Mouse (Mus musculus) layer of hippocampus, adult 9-11 months (tissue): ENCODE measurements at regions not wholly inside any gene's neighbourhood (a gene's known extent, or its start where the extent isn't known, plus 50 kb on each side); places are given as distances from the start of the nearest gene placed in this dataset.
"Not testable (repeated sequence)": the region's sequence is repeated elsewhere in the genome, so short reads cannot be mapped to it uniquely, and the experiment has no call there.

Source experiments
- DNase-seq: peaks from one replicate; pipeline ENCODE4 v3.0.0; 2022

DNA sequence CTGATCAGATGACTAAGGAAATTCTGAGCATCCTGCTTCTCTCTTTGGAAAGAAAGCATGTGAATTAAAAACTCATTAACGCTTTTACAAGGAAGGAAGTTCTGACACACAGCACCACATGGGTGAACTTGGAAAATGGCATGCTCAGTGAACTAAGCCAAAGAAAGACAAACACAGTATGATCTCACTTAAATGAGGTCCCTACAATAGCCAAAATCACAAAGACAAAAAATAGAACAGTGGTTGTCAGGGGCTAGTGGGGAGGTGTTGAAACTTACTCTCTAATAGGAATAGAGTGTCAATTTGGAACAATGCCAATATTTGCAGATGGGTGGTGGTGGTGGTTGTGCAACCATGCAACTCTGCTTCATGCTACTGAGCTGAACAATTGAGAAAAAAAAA is 172.7 kb upstream of the Prkcq start:
- DNase-seq = peak; percentile 38

DNA sequence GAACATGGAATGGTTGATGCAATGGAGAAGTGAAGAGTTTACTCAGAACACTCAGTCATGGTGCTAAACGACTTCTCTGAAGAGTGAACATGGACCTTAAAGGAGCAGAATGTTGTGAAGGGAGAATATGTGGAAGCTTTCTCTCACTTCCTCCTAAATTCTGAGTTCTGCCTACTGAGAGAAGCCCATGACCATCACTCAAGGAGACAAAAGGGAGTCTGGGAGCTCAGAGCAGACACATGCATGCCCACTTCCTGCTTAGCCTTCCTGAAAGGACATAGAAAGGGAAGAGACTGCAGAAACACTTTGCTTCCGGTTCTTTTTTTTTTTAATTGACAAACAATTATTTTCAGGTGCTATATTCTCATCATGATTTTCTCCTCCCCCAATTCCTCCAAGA is 166.1 kb upstream of the Prkcq start:
- no peak for DNase-seq

DNA sequence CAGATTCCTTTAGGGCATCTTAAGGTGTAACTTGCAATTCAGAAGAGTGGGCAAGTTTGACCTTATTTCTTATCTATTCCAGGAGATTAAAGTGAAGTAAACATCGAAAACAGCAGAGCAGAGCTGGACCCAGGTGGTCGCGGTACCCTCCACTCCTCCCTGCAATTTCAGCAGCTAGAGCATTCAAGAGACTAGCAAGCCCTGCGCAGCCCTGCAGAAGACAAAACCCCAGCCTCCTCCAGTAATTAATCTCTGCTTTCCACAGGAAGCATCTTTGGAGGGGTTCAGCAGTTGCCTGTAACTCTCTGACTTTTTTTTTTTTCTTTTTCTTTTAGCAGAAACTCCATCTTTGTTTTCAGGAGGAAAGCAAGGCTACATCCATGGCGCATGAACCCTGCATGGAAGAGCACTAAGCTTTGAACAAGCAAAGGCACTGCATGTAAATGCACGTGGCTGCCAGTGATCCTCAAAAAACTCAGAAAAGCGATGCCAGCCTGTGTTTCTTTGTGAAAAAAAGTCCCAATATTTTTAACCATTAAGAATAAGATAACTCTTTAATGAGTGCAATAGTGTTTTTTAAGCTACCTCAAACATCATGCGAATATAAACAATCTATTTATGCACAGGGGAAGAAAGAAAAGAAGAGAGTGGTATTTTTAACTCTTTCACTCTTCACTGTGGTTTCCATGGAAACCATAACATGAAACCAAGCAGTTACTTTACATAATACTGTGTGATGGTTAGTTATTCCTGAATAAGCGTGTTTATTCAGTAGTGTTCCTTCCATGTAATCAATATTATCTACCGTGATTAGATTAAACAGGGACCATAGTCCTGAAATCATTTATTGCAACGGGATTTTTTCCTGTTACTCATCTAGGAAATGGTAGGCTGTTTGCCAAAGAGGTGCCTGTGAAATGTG is 160.6 kb upstream of the Prkcq start:
- no peak for DNase-seq

DNA sequence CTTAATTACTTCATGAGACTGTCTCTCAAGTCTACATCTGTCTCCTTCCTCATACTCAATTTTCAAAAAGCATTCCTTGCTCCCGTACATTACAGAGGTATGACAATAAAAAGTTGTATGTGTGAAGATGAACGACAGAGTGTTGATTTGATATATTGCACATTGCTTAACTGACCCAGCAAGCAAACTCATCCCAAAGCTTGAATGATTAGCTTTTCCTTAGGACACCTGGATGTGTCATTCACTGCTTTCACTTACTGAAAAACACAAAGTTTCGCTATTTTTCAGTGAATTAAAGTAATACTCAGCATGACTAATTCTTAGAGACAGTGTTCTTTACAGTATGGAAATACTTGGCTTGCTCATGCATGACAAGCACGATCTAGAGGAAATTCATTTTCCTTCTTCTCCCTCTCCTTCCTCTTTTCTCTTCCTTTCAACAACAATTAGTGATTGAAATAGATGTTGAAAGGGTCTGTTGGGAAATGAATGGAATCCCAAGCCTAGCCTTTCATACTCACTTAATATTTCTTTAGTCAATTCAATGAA is 159.5 kb upstream of the Prkcq start:
- no peak for DNase-seq

DNA sequence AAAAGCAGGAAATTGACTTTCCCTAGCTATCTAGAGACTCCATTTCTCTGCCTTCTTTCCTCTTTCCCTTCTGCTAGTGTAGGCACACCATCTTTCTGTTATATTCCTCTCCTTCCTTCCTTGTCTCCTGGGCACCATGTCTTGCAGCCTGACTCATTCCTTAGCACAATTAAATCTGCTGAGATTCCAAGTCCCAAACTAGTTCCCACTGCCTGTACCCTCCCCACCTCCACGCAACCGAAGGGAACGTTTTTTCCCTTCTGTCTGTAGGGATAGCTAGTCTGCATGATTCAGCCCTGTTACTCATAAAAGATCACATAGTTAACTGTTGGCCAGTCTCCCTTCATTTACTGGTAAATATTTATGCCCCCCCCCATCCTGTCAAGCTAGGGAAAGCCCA is 158.8 kb upstream of the Prkcq start:
- DNase-seq = no peak

DNA sequence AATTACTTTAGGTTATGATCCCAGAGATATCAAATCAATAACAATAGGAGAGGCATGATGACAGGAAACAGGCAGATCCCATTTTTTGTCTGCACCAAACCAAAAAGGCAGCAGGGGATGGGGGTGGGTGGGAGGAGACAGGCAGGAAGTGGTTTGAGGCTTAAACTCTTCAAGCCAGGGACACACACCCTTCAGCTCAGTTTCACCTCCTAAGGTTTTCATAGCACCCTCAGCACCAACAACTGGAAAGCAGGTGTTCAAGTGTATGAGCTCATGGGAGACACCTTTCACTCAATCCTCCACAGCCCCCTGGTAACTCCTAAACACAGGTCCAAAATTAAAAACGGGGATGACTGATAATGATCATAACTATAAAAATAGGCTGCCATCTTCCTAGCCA is 155.5 kb upstream of the Prkcq start:
- no peak for DNase-seq

DNA sequence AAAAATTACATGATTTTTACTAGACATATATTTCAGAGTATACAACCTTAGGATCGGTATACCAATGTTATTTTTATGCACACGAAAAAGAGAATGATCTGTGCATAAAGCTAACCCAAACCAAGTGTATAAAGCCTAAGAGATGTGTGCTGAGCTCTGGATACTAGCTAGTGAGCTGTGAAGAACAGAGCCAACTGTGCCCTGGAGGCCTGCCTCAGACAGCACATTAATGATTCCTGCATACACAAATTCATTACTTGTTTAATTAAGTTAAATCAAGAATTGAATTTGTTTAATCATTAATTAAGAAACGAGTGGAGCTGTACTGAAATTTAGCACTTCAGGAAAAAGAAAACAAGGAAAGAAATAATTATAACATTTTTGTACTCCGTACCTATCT is 139.0 kb upstream of the Prkcq start:
- DNase-seq = no peak

DNA sequence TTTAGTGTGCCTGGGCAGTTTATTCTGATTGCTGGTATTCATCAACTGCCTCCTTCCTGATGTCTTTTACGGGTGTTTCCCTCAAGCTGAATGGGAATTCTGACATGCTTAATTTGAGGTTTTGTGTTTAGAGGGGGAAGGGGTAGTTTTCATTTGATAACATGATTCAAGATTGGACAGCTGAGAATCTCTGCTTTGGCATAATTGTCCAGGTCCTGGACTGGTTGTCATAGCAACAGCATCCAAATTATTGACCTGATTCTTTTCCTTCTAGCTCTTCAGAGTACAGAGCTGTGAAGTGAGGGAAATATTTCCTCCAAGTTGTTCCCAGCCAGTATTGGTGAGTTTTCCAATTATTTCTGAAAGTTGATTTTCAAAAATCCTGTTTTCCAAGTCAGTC is 137.7 kb upstream of the Prkcq start:
- no peak for DNase-seq

DNA sequence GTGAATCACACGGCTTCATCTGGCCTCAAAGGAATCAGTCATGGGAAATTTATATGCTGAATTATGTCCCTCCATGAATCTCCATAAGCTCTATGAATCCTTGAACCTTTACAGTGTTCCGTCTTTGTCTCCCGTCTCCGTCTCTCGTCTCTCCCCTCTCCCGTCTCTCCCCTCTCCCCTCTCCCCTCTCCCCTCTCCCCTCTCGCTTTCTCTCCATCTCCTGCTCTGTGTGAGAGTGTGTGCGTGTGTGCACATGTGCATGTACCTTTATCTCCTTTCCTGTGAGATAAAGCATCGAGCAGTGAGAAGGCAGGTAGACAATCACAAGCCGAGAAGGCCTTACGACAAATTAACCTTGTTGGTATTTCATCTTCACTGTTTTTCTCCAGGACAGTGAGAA is 134.6 kb upstream of the Prkcq start:
- no peak for DNase-seq

DNA sequence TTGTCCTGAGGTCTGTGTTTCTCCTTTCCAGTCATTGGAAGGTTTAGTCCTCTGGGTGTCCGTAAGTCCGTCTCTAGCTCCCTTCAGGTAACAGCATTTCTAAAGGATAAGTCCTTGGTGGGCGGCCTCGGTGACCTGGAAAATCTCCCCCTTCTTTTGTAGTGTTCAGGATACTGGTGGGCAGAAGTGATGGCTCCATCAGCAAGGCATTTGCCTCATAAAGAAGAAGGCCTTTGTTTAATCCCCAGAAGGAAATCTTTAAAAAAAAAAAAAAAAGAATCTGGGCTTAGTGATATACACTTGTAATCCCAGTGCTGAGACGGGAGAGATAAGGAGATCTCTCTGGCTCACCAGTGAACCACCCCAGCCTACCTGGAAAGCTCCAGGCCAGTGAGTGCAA is 133.5 kb upstream of the Prkcq start:
- no peak for DNase-seq

DNA sequence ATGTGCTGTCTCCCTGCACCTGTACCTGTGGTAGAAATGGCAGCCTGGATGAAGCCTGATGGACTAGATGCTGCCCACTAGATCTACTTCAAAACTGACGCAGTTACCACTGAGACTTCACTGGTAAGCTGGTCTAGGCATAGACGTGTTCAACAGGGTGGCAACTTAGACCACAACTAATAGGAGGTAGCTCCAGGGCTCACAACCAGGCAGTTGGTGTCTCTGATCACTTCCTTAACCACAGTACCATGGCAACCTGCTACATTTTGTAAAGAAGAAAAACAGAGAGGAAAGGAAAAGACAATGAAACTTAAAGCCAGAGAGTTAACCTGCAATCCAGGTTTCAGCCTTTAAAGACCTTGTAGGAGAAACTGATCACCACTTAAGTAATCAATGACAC is 131.9 kb upstream of the Prkcq start:
- DNase-seq = no peak

DNA sequence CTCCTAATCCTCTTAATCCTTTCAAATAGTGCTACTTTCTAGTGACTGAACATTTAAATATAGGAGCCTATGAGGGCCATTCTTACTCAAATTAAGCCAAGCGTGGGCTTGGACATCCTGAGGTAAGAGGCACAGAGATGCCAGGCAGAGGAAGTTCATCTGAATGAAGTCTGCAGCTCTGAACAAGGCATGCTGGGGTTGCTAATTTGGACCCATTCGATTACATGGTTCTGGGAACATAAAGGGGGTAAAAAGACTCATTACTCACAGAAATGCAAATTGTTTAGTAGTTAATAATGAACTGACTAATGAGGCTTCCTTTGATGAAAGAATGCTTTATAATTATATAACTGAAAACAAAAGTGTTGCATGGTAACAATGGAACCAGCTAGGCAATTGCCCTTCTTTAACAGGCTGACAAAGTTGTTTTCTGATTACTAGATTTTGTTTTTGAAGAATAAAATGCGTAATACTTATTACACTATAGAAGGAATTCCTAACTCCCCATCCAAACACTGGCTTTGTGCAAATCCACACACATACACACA is 127.1 kb upstream of the Prkcq start:
- no peak for DNase-seq

DNA sequence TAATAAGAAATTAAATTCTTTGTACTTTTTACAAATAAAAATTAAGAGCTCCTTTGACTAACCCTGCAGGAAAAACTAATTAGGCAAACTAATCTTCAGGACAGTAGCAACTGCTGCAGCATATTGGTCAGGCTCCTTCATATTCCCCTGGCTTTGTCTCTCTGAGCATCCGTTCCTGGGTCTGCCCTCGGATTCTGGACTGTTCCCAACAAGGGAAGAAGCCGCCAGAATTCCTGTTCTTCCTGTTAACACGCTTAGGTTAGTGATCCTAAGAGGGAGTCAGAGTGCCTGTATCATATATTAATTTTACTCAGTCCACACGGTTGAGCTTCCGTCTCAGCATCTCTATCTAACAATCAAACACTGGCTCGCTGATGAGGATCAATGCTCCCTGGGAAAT is 120.3 kb upstream of the Prkcq start:
- no peak for DNase-seq

DNA sequence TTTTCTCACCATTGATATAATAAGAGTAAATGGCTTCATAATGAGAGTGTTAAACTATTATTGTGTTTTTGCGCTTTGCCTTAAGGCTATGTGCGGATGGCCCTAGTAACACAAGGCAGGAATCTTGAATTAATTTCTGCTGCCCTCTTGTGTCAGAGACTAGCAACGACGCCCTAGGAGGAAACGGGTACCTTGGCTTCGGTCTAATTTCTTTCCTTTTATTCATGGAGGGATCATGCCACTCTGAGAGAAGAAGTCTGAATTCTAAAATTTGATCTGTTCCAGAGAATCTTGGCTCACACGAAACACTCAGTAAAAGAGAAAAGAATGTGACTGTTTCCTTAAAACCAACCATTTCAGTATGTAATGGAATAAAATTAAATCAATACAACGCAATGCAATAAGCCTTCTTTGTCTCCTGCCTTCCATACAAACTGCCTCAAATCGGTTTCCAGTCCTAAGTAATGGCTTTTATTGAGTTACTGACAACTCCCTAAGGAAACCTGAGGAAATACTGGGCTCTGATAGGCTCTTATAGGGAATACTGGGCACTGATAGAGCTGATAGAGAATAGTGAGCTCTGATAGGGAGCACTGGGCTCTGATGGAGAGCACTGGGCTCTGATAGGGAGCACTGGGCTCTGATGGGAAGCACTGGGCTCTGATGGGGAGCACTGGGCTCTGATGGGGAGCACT is 112.0 kb upstream of the Prkcq start:
- DNase-seq = peak; percentile 19

DNA sequence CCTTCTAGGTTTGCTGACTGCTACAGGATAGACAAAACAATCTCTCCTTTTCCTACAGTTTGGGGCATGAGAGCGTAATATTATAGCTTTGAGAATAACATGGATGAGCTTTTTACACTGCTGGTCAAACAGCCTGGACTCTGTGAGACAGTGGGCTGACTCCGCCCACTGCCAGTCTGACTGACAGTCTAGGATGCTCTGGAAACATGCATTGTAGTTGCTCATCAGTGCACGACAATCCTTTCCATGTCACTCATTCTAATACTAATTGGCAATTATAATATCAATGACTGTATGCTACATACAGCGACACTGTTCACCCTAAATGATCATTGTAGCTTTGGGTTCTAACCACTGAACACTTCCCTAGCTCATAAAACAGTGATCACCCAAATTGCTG is 104.5 kb upstream of the Prkcq start:
- DNase-seq = no peak

DNA sequence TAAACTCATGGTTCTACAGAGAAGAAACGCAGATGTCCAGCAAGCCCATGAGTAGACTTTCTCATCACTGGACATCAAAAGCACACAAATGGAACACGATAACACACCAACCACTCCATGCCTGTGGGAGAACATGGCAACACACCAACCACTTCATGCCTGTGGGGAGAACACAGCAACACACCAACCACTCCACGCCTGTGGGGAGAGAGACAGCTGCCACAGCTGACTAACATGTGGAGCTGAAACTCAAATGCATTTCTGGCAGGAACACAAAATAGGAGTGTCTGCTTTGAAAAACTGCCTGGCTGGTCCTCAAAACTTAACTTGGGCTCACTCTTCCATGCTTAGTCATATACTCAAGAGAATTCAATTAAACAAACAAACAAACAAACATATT is 88.4 kb upstream of the Prkcq start:
- DNase-seq = no peak

DNA sequence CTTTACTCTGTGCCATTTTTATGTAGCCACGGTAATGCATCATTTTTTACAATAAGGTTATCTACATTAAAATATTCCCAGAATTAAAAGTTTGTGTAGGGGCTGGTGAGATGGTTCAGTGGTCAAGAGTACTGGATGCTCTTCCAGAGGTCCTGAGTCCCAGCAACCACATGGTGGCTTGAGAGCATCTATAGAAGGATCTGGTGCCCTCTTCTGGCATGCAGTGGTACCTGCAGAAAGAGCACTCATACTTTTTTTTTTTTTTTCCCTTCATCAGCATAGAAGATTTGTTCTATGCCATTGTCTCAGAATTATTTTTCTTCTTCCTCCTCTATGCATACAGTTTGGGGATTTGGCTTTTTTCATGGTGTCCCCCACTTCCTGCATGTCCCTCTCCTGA is 84.9 kb upstream of the Prkcq start:
- no peak for DNase-seq

DNA sequence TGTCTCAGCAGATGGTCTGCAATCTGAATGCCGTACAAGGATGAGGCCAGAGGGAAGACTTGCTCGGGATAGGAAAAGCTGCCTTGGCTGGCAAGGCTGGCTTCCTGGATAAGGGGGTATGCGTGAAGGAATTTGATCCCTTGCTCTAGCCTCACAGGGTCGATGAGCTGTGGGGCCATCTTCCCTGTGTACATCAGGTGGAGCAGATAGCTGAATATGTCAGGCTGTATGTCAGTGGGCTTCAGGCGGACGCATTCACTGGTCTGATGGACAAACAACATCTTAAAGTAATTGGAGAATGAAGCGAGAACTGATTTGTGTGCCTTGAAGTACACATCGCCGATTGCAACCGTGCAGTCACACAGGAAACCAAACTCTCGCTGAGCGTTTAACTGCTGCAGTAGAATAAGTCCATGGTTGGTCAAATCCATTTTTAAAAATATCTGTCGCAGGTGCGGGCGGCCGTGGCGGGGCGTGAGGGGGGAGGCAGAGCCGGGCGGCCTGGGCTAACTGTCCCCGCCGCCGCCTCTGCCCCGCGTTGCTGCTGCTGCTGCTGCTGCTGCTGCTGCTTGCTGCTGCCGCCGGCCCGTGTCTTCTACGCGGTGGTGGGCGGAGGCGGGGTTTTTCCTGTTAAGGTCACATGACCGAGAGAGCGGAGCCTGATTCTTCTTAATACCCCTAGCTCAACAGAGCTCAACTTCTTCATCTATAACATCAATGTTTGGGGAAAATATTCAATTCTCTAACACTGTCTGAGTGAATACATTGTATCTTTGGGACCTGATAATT is 71.9 kb upstream of the Prkcq start:
- not testable (repeated sequence) for DNase-seq

DNA sequence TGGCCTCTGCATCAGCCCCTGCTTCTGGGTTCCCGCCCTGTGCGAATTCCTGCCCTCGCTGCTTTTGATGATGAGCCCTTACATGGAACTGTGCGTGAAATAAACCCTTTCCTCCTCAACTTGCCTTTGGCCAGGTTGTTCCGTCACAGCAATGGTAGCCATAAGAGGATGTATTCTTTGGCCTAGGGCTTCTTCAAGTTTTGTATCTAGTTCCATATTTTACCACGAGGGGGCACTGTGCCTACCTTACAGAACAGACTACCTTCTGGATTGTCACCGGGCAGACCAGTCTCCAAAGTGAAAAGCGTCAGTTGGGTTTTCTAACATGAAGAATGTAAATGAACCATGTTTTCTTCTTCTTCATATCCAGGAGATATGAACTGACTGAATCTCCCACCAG is 58.7 kb upstream of the Prkcq start:
- peak; percentile 45 for DNase-seq

DNA sequence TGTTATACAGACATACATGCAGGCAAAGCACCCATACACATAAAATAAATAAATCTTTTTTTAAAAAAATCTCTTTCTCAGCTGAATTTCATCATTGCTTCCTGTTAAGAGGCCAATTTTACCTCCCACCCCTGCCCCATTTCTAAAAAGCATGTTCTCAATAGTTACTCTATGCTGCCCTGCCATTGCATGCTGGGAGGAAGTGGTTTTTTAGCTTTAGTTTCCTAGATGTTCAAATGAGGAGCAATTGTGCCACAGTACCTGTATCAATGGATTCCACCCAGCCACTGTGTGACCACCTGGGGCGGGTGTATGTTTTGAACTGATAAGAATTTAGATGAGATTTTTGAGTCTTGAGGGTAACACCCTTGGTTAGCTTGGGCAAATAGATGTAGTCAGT is 53.3 kb upstream of the Prkcq start:
- no peak for DNase-seq

DNA sequence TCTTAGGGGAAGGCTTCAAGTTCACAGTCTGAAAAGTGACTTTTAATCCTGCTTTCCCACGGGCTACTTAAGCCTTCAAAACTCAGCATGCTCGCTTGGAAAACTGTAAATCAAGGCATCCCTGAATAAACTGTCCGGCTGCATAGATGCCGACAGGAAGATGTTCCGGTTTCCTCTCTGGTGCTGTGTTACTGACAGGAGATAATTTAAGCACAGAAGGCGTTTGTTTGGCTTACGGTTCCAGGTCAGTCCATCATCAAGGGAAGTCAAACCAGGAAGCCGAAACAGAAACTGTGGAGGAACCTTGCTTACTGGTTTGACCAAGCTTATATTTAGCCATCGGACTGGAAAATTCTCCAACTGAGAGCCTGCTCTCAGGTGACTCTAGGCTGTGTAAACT is 52.6 kb upstream of the Prkcq start:
- DNase-seq = no peak
